Mouse (Mus musculus): ENCODE data around the gene Lingo3.

DNA sequence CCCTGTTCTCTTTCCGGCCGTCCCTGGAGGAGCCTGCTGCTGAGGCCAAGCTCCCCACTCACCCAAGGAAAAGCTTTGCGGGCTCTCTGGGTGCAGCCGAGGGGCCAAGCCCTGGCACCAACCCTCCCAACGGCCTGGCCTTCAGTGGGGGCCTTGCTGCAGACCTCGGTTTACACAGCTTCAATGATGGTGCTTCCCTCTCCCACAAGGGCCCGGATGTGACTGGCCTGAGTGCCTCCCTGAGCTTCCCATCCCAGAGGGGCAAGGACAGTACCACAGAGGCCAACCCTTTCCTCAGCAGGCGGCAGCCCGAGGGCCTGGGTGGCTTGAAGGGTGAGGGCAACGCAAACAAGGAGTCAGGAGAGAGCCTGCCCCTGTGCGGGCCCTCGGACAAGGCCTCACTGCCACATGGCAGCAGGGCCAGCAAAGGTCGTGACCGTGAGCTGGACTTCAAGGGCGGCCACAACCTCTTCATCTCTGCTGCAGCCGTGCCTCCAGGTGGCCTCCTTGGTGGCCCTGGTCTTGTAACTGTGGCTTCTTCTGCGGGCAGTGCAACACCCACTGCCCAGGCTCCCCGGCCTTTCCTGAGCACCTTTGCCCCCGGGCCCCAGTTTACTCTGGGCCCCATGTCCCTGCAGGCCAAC lies 53.0 kb downstream of the Lingo3 start:
- no peak for TF ChIP-seq CTCF (IDR thresholded peaks at IDR 0.05; ENCODE audit: insufficient read depth, low read length)
- TF ChIP-seq POLR2A (IDR thresholded peaks at IDR 0.05; ENCODE audit: borderline replicate concordance, extremely low read depth, low read depth, low read length) = no peak
